Mouse (Mus musculus): Measurements from ENCODE around the gene 4933406M09Rik.

The 4933406M09Rik gene

GRCm38 (mm10) chr1:134385666-134386065 is at the start of gene 4933406M09Rik:
Gene 4933406M09Rik, plus strand, starts transcription at chr1:134385940.
- no peak for DNase-seq

- no peak for DNase-seq
These were observed 48.6 kb upstream of the 4933406M09Rik start for GRCm38 (mm10) chr1:134336958-134337710.

- no peak for DNase-seq
These were observed 46.6 kb upstream of the 4933406M09Rik start for GRCm38 (mm10) chr1:134339162-134339561.

- DNase-seq: no peak
These were observed 45.8 kb upstream of the 4933406M09Rik start for GRCm38 (mm10) chr1:134339757-134340619.

GRCm38 (mm10) chr1:134341641-134342277 is 44.0 kb upstream of the 4933406M09Rik start:
- no peak for DNase-seq

GRCm38 (mm10) chr1:134342278-134342664 is 43.5 kb upstream of the 4933406M09Rik start:
- DNase-seq: no peak

GRCm38 (mm10) chr1:134342781-134343310 is 42.9 kb upstream of the 4933406M09Rik start:
- DNase-seq: no peak

GRCm38 (mm10) chr1:134343567-134343966 is 42.2 kb upstream of the 4933406M09Rik start:
- DNase-seq: no peak

GRCm38 (mm10) chr1:134344005-134344950 is 41.5 kb upstream of the 4933406M09Rik start:
- peak; percentile 89 for DNase-seq

- DNase-seq: no peak
These were observed 40.7 kb upstream of the 4933406M09Rik start for GRCm38 (mm10) chr1:134345075-134345474.

GRCm38 (mm10) chr1:134347791-134348190 is 37.9 kb upstream of the 4933406M09Rik start:
- no peak for DNase-seq

GRCm38 (mm10) chr1:134353326-134353725 is 32.4 kb upstream of the 4933406M09Rik start:
- no peak for DNase-seq

GRCm38 (mm10) chr1:134357461-134357860 is 28.3 kb upstream of the 4933406M09Rik start:
- no peak for DNase-seq

GRCm38 (mm10) chr1:134360656-134361055 is 25.1 kb upstream of the 4933406M09Rik start:
- no peak for DNase-seq

GRCm38 (mm10) chr1:134361195-134361856 is 24.4 kb upstream of the 4933406M09Rik start:
- DNase-seq: no peak

GRCm38 (mm10) chr1:134361857-134362212 is 23.9 kb upstream of the 4933406M09Rik start, which contains the start of gene Tmem183a:
Gene Tmem183a, minus strand, starts transcription at chr1:134361979.
- peak; percentile 97 for DNase-seq

GRCm38 (mm10) chr1:134363194-134363593 is 22.5 kb upstream of the 4933406M09Rik start:
- no peak for DNase-seq

- no peak for DNase-seq
These were observed 20.2 kb upstream of the 4933406M09Rik start for GRCm38 (mm10) chr1:134365491-134365890.

- peak; percentile 71 for DNase-seq
These were observed 16.9 kb upstream of the 4933406M09Rik start for GRCm38 (mm10) chr1:134368777-134369337.

GRCm38 (mm10) chr1:134374124-134374523 is 11.6 kb upstream of the 4933406M09Rik start:
- no peak for DNase-seq

- DNase-seq: no peak
These were observed 4.7 kb upstream of the 4933406M09Rik start for GRCm38 (mm10) chr1:134381051-134381450.
